Mouse (Mus musculus) urinary bladder, postnatal 25 days (tissue): ENCODE measurements around the gene Dact2.

Source experiments
- DNase-seq: peaks from one replicate; pipeline ENCODE4 v3.0.0; 2022; ENCODE audit warnings: low spot score

The Dact2 gene

GRCm38 (mm10) chr17:14174401-14174800 is 29.7 kb downstream of the Dact2 start:
- DNase-seq, result no peak

GRCm38 (mm10) chr17:14173459-14173858 is 30.6 kb downstream of the Dact2 start:
- no peak for DNase-seq

GRCm38 (mm10) chr17:14172731-14173130 is 31.4 kb downstream of the Dact2 start:
- DNase-seq, result no peak

- DNase-seq, result no peak
Observed at GRCm38 (mm10) chr17:14172184-14172583, 31.9 kb downstream of the Dact2 start.

- DNase-seq, result no peak
Observed at GRCm38 (mm10) chr17:14170961-14171479, 33.1 kb downstream of the Dact2 start.

GRCm38 (mm10) chr17:14169431-14169830 is 34.7 kb downstream of the Dact2 start:
- no peak for DNase-seq

- DNase-seq, result no peak
Observed at GRCm38 (mm10) chr17:14167594-14167993, 36.5 kb downstream of the Dact2 start.

GRCm38 (mm10) chr17:14166746-14167432 is 37.2 kb downstream of the Dact2 start:
- DNase-seq, result no peak

GRCm38 (mm10) chr17:14165934-14166610 is 38.0 kb downstream of the Dact2 start:
- no peak for DNase-seq

GRCm38 (mm10) chr17:14165332-14165876 is 38.7 kb downstream of the Dact2 start:
- DNase-seq, result no peak

- DNase-seq, result no peak
Observed at GRCm38 (mm10) chr17:14160846-14161245, 43.3 kb downstream of the Dact2 start.

- no peak for DNase-seq
Observed at GRCm38 (mm10) chr17:14157779-14158195, 46.3 kb downstream of the Dact2 start.
